Mouse (Mus musculus) liver, embryonic 12.5 days (tissue): ENCODE results near the gene Fer1l4. TPM values are rescaled to one million over a fixed set of nuclear protein-coding genes. Genes with fewer than 3 reads are reported as not detected.
A peak's percentile ranks its signal among the peaks of the same experiment; 100 is the strongest.

Experiments used
- ATAC-seq: fragments of 200-750 bp; cut with Nextera tagmentation; 2 replicates; pipeline ENCODE4 v1.8.0; 2017; ENCODE audit warnings: moderate number of reproducible peaks, mild to moderate bottlenecking, moderate library complexity
- H3K27ac ChIP-seq: fragments of 300-500 bp; sonication (generic); 2 replicates; pipeline ENCODE4 v1.5.1; 2016; ENCODE audit warnings: mild to moderate bottlenecking
- H3K27me3 ChIP-seq: fragments of 300-500 bp; sonication (generic); replicated peaks from 2 replicates; pipeline ENCODE4 v1.6.1; 2016; ENCODE audit warnings: mild to moderate bottlenecking, moderate library complexity
- H3K36me3 ChIP-seq: fragments of 300-500 bp; sonication (generic); 2 replicates; pipeline ENCODE4 v1.6.1; 2016; ENCODE audit warnings: mild to moderate bottlenecking, moderate library complexity
- H3K4me1 ChIP-seq: fragments of 300-500 bp; sonication (generic); 2 replicates; pipeline ENCODE4 v1.6.1; 2016
- H3K4me2 ChIP-seq: fragments of 300-500 bp; sonication (generic); 2 replicates; pipeline ENCODE4 v1.6.1; 2016; ENCODE audit warnings: mild to moderate bottlenecking, moderate library complexity
- H3K4me3 ChIP-seq: fragments of 300-500 bp; sonication (generic); 2 replicates; pipeline ENCODE4 v1.5.1; 2016; ENCODE audit warnings: mild to moderate bottlenecking, moderate library complexity
- H3K9ac ChIP-seq: fragments of 300-500 bp; sonication (generic); 2 replicates; pipeline ENCODE4 v1.6.1; 2016; ENCODE audit warnings: mild to moderate bottlenecking, moderate library complexity
- H3K9me3 ChIP-seq: fragments of 300-500 bp; sonication (generic); replicated peaks from 2 replicates; pipeline ENCODE4 v1.6.1; 2016; ENCODE audit warnings: mild to moderate bottlenecking, moderate library complexity
- WGBS: fragments of 180-500 bp; shearing (Covaris S2); methylation state at CpG from one replicate; pipeline ENCODE4 v1.1.7; 2016; ENCODE audit not compliant: insufficient replicate concordance; 5-methylcytosine and 5-hydroxymethylcytosine counted together
- polyA plus RNA-seq: library from polyadenylated mRNA; unstranded; fragments of >200 nt; fragmentation: Nextera tagmentation; extraction: Ambion mirVana; gene quantifications from 2 replicates; pipeline ENCODE4 v1.2.1, GENCODE M21; 2016

The Fer1l4 gene
- polyA plus RNA-seq, 1 experiment from 2014 or later = not detected

DNA sequence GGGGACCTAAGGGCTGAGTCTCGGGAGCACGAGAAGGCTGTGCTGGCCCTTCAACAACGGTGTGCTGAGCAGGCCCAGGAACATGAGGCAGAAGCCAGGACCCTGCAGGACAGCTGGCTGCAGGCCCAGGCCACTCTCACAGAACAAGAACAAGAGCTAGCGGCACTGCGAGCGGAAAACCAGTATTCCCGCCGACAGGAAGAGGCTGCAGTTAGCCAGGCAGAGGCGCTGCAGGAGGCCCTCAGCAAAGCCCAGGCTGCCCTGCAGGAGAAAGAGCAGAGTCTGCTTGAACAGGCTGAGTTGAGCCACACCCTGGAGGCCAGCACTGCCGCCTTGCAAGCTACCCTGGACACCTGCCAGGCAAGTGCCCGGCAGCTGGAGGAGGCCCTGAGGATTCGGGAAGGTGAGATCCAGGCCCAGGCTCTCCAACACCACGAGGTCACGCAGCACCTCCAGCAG is 60.9 kb downstream of the Fer1l4 start:
- 0 out of 2 replicates have a peak, but pooled peaks have one; percentile 25 for ATAC-seq
- peaks cover 87% of the 10 kb centered on the region for H3K4me1 ChIP-seq
- no peaks in the 10 kb centered on the region for H3K9me3 ChIP-seq
- H3K27ac ChIP-seq = peak overlapping the region; percentile 93
- H3K27me3 ChIP-seq = no peaks in the 10 kb centered on the region
- WGBS = 84% methylated on average over 14 of the region's 14 CpGs
- peaks cover 98% of the 10 kb centered on the region for H3K36me3 ChIP-seq
- peak overlapping the region; percentile 63 for H3K4me3 ChIP-seq
- H3K9ac ChIP-seq = peak overlapping the region; percentile 78
- H3K4me2 ChIP-seq = peak overlapping the region; percentile 82

DNA sequence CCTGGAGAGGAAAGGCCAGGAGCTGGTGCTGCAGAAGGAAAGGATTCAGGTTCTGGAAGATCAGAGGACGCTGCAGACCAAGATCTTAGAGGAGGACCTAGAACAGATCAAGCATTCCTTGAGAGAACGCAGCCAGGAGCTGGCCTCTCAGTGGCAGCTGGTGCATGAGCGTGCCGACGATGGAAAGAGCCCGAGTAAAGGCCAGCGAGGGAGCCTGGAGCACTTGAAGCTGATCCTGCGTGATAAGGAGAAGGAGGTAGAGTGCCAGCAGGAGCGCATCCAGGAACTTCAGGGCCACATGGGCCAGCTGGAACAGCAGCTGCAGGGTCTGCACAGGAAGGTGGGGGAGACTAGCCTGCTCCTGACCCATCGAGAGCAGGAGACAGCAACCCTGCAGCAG is 61.6 kb downstream of the Fer1l4 start:
- Histone ChIP-seq H3K4me1 (peaks cover 90% of the 10 kb centered on the region), H3K9me3 (no peaks in the 10 kb centered on the region), H3K4me2 (peak overlapping the region; percentile 82), H3K4me3 (peak overlapping the region; percentile 63), H3K27me3 (no peaks in the 10 kb centered on the region), H3K27ac (peak overlapping the region; percentile 93), H3K36me3 (peaks cover 98% of the 10 kb centered on the region), H3K9ac (peak overlapping the region; percentile 78)
- WGBS = 82% methylated on average over 10 of the region's 10 CpGs
- no peak for ATAC-seq

DNA sequence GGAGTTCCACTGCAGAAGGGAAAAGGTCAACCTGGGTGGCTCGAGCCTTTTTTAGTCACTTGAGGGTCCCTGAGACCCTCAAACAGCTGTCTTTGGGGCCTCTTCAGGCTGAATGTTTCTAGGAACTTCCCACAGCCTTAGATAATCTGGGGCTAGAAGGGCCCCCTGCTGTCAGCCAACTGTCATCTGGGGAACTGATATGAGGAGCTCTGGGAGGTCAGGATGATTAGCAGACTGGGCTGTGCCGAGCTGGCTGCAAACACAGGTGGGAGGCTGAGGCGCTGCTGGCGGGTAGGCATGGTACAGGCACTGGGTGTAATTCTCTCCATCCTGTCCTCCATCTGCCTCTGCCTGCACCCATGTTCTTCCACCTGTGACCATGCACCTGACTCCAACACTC is 63.7 kb downstream of the Fer1l4 start:
- Histone ChIP-seq H3K9me3 (no peaks in the 10 kb centered on the region), H3K9ac (peak overlapping the region; percentile 78), H3K36me3 (peaks cover 98% of the 10 kb centered on the region), H3K27me3 (no peaks in the 10 kb centered on the region), H3K4me1 (peaks cover 82% of the 10 kb centered on the region), H3K4me3 (peak overlapping the region; percentile 63), H3K27ac (peak overlapping the region; percentile 93), H3K4me2 (peak overlapping the region; percentile 82)
- 26% methylated on average over 4 of the region's 4 CpGs for WGBS
- peak; percentile 97 for ATAC-seq

DNA sequence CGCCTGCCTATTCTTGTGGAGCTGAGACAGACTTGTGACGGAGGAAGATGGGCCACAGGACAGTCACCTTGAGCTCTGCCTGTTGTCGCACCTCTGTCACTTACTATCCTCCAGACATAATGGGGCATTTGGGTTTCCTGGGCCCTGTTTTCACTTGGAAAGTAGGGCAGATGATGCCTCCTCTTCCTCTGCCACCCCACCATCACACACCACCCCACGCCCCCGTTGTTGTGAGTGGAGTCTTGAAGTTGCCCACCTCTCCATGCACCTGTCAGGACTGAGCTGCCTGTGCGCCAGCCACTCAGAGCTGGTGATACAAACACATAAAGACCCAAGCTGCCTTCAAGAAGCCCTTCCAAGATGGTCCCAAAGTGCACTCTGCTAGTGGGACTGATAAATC is 65.6 kb downstream of the Fer1l4 start:
- H3K4me1 ChIP-seq = peaks cover 63% of the 10 kb centered on the region
- ATAC-seq = no peak
- H3K9me3 ChIP-seq = no peaks in the 10 kb centered on the region

DNA sequence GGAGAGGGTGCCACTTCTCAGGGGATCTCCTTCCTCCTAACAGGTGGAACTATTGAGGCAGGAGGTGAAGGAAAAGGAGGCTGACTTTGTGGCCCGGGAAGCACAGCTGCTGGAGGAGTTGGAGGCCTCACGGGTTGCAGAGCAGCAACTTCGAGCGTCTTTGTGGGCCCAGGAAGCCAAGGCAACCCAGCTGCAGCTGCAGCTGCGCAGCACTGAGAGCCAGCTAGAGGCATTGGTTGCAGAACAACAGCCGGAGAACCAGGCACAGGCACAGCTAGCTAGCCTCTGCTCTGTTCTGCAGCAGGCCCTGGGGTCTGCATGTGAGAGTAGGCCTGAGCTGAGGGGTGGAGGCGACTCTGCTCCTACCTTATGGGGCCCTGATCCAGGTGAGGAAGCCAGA is 67.0 kb downstream of the Fer1l4 start:
- Histone ChIP-seq H3K9ac (no peak overlapping the region), H3K4me3 (no peak overlapping the region), H3K27me3 (no peaks in the 10 kb centered on the region), H3K9me3 (no peaks in the 10 kb centered on the region), H3K4me1 (peaks cover 49% of the 10 kb centered on the region), H3K4me2 (no peak overlapping the region), H3K36me3 (peaks cover 97% of the 10 kb centered on the region), H3K27ac (0 out of 2 replicates have a peak overlapping the region, but pooled peaks have one; percentile 93)
- WGBS = 91% methylated on average over 7 of the region's 7 CpGs
- no peak for ATAC-seq

More for the DNA sequence above, 65.6 kb downstream of the Fer1l4 start:
- H3K27ac ChIP-seq = peak overlapping the region; percentile 93
- H3K27me3 ChIP-seq = no peaks in the 10 kb centered on the region
- 86% methylated on average over 6 of the region's 6 CpGs for WGBS
- peaks cover 98% of the 10 kb centered on the region for H3K36me3 ChIP-seq
- 0 out of 2 replicates have a peak overlapping the region, but pooled peaks have one; percentile 63 for H3K4me3 ChIP-seq
- no peak overlapping the region for H3K9ac ChIP-seq
- H3K4me2 ChIP-seq = peak overlapping the region; percentile 82

DNA sequence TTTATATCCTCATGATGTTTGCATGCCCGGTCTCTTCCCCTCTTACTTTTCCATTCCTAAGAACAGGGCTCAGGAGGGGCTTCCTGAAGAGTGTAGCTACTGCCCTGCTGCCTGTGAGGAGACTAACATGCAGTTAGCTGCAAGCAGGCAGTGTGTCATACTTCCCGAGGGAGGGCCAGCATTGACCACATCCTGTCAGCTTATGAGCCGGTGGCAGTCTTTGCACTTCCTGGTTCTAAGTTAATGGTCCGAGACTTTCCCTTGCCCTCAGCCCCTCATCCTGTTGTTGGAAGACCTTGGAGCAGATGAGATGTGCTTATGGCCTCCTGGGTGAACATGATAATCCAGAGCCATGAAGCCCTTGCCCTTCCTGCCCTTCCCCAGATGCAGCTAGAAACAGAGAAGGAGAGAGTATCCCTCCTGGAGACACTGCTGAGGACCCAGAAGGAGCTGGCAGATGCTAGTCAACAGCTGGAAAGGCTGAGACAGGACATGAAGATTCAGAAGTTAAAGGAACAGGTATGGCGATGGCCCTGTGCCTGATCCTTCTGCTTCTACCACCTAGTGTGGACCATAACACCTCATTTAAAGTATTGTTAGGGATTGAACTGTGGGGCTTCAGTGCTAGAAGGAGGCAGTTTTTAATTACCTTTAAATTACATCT is 73.3 kb downstream of the Fer1l4 start:
- Histone ChIP-seq H3K4me3 (no peak overlapping the region), H3K27me3 (no peaks in the 10 kb centered on the region), H3K9ac (peak overlapping the region; percentile 15; the same call in 1 of the 2 replicates), H3K27ac (peak overlapping the region; percentile 64; the same call in 1 of the 2 replicates), H3K4me1 (0 out of 2 replicates have a peak, but pooled peaks cover 8% of the 10 kb centered on the region), H3K9me3 (no peaks in the 10 kb centered on the region), H3K36me3 (peaks cover 91% of the 10 kb centered on the region), H3K4me2 (peak overlapping the region; percentile 10; the same call in 1 of the 2 replicates)
- 36% methylated on average over 5 of the region's 5 CpGs for WGBS
- ATAC-seq = peak; percentile 51; the same call in 1 of the 2 replicates

DNA sequence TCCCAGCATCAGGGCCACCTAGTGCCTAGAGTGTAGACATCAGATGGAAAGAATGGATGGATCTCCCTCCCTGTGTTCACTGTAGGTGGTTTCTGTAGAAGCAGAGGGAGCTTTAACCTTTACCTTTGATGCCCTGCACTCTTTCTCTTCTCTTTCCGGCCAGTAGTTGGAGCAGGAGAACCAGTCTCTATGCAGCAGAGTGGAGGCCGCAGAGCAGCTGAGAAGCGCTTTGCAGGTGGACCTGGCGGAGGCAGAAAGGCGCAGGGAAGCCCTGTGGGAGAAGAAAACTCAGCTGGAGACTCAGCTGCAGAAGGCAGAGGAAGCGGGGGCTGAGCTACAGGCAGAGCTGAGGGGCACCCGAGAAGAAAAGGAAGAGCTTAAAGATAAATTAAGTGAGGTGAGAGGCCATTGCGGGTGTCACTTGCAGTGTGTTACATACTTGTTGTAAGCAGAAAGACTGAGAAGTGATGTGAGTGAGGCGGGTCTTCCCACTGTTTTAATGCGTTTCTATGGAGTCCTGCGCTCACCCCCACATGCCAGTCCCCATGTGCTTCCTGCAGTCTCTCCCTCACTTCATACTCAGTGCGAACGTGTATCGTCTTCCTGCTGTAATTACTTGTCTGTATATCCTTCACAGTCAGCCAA is 78.5 kb downstream of the Fer1l4 start:
- Histone ChIP-seq H3K4me2 (no peak overlapping the region), H3K9me3 (no peaks in the 10 kb centered on the region), H3K27me3 (no peaks in the 10 kb centered on the region), H3K4me3 (no peak overlapping the region), H3K4me1 (peaks cover 19% of the 10 kb centered on the region), H3K36me3 (peaks cover 87% of the 10 kb centered on the region), H3K9ac (no peak overlapping the region), H3K27ac (0 out of 2 replicates have a peak overlapping the region, but pooled peaks have one; percentile 12)
- ATAC-seq = no peak
- WGBS = 80% methylated on average over 14 of the region's 14 CpGs

DNA sequence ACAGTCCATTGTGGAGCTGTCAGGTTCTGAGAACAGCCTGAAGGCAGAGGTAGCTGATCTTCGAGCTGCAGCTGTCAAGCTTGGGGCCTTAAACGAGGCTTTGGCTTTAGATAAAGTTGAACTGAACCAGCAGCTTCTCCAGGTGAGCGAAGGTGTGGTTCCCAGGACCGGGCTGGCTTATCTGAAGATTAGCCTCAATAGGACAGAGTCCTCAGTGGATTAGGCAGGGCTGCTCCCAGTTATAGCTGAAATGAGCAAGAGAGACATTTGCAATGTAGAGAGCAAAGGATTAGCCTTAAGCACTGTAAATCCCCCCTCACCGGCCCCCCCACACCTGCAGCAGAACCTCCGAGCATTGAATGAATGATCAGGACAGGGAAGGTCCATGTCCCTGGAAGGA is 79.4 kb downstream of the Fer1l4 start:
- no peak overlapping the region for H3K9ac ChIP-seq
- no peaks in the 10 kb centered on the region for H3K9me3 ChIP-seq
- no peak overlapping the region for H3K27ac ChIP-seq
- no peaks in the 10 kb centered on the region for H3K27me3 ChIP-seq
- H3K4me2 ChIP-seq = no peak overlapping the region
- H3K4me1 ChIP-seq = peaks cover 15% of the 10 kb centered on the region
- peak; percentile 57 for ATAC-seq
- 58% methylated on average over 6 of the region's 6 CpGs for WGBS
- no peak overlapping the region for H3K4me3 ChIP-seq
- H3K36me3 ChIP-seq = peaks cover 91% of the 10 kb centered on the region

Other genes starting within 250 kb of the Fer1l4 start
- gene BC029722, start 233.5 kb downstream of the Fer1l4 start, polyA plus RNA-seq = 6.0 and 6.6 TPM in 2 replicates
- gene Eif6, start 226.0 kb downstream of the Fer1l4 start, polyA plus RNA-seq = 186 and 198 TPM in 2 replicates
- 0.04 and 0.07 TPM in 2 replicates for gene Fam83c, start 218.1 kb downstream of the Fer1l4 start, polyA plus RNA-seq
- gene Uqcc1, start 122.6 kb downstream of the Fer1l4 start, polyA plus RNA-seq = 51.0 and 56.6 TPM in 2 replicates
- not detected in 2 replicates for gene Gm15557, start 112.2 kb downstream of the Fer1l4 start, polyA plus RNA-seq
- 0.07 and 0.23 TPM in 2 replicates for gene Gdf5, start 107.6 kb downstream of the Fer1l4 start, polyA plus RNA-seq
- 20.7 and 21.4 TPM in 2 replicates for gene Cep250, start 96.5 kb downstream of the Fer1l4 start, polyA plus RNA-seq
- 1.3 and 1.6 TPM in 2 replicates for gene 6430550D23Rik, start 45.0 kb downstream of the Fer1l4 start, polyA plus RNA-seq
- gene Ergic3, start 44.9 kb downstream of the Fer1l4 start, polyA plus RNA-seq = 100 and 104 TPM in 2 replicates
- gene Spag4, start 12.2 kb upstream of the Fer1l4 start, polyA plus RNA-seq = 2.2 and 2.6 TPM in 2 replicates
- 36.2 and 37.6 TPM in 2 replicates for gene Cpne1, start 59.0 kb upstream of the Fer1l4 start, polyA plus RNA-seq
- 15.5 and 17.2 TPM in 2 replicates for gene Rbm12, start 59.0 kb upstream of the Fer1l4 start, polyA plus RNA-seq
- 11.1 and 11.6 TPM in 2 replicates for gene Gm28036, start 74.1 kb upstream of the Fer1l4 start, polyA plus RNA-seq
- 302 and 311 TPM in 2 replicates for gene Romo1, start 91.1 kb upstream of the Fer1l4 start, polyA plus RNA-seq
- gene Nfs1, start 91.2 kb upstream of the Fer1l4 start, polyA plus RNA-seq = 70.7 and 72.0 TPM in 2 replicates
- 328 and 329 TPM in 2 replicates for gene Rbm39, start 127.3 kb upstream of the Fer1l4 start, polyA plus RNA-seq
- 22.1 and 26.2 TPM in 2 replicates for gene Phf20, start 143.5 kb upstream of the Fer1l4 start, polyA plus RNA-seq